Mouse (Mus musculus) thymus, postnatal 4 days (tissue): ENCODE data around the gene Tap1.

ENCODE experiments used
- DNase-seq: peaks from one replicate; pipeline ENCODE4 v3.0.0; 2021

Gene Tap1

GRCm38 (mm10) chr17:34234926-34235325 lies 47.6 kb downstream of the Tap1 start:
- peak; percentile 92 for DNase-seq

GRCm38 (mm10) chr17:34236691-34237090 lies 49.3 kb downstream of the Tap1 start:
- DNase-seq, result peak; percentile 5

DNA sequence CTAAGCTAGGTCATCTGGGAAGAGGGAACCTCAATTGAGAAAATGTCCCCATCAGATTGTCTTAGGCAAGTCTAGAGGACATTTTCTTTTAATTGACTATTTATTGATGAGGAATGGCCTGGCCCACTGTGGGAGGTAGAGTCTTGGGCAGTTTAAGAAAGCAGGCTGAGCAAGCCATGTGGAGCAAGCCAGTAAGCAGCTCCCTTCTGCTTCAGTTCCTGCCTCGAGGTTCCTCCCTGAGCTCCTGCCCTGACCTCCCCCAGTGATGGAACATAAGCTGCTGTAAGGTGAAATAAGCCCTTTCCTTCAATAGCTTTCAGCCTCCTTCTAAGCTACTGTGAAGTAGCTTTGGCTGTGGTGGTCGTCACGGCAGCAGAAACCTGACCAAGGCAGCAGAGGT lies 50.4 kb downstream of the Tap1 start:
- DNase-seq, result peak; percentile 4

DNA sequence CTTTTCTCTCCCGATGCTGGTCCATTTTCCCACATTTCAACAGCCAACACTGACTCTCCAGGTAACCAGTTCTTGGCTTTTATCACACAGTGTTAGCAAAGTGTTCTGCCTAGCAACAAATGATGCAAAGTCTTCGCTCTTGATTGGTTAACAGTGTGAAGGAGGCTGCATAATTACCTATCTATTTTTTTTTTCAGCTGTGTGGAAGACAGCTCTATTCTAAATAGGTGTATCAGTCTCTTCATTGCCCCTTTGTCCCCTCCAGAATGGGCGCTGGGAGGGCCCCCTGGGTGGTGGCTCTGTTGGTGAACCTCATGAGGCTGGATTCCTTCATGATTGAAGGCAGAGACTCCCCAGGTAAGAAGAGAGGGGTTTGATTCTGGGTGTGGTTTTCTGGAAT lies 51.4 kb downstream of the Tap1 start, which contains the start of gene H2-Ob:
TSS of gene H2-Ob (plus strand) at position 198 of the 400 bp plus-strand sequence.
- DNase-seq, result peak; percentile 60

DNA sequence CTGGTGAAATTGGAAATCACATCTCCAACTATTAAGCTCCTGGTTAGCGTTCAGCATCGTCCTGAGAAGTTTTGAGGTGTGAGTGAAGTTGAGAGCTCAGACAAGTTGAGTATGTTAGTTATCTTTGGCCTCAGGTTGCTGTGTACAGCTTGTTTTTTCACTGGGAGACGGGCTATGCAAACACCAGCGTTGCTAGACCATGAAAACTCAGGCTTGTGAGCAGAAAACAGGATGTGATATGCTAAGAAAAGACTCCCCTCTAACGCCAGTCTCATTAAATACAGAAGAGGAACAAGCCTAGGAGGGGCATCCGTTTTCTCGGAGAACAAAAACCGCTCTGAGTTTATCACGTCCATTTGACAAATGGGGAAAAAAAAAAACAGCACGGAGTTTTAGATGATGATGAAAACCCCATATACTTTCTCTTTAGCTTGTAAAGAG lies 52.3 kb downstream of the Tap1 start:
- DNase-seq, result no peak

DNA sequence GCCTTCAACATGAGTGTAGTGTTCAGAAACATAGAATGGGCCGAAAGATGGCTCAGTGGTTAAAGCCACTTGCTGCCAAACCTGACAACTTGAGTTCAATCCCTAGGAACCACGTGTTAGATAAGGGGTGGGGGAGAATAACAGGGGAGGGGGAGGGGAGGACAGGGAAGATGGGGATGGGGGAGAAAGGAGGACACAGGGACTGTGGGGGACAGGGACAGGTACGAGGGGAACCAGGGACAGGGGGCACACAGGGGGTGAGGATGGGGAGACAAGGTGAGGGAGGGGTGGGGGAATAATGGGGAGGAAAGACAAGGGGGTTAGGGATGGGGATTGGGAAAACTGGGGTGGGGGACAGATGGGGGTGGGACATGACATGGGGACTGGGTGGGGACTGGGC lies 53.0 kb downstream of the Tap1 start:
- peak; percentile 6 for DNase-seq

DNA sequence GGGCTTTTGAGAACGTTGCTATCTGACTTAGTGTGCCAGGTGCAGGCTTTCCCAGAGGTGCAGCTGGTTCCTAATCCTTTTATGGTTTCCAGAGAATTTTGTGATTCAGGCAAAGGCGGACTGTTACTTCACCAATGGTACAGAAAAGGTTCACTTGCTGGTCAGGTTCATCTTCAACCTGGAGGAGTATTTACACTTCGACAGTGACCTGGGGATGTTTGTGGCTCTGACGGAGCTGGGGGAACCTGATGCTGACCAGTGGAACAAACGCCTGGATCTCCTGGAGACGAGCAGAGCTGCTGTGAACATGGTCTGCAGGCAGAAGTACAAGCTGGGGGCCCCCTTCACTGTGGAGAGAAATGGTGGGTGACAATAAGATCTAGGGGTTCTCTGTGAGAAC lies 53.6 kb downstream of the Tap1 start:
- peak; percentile 6 for DNase-seq

DNA sequence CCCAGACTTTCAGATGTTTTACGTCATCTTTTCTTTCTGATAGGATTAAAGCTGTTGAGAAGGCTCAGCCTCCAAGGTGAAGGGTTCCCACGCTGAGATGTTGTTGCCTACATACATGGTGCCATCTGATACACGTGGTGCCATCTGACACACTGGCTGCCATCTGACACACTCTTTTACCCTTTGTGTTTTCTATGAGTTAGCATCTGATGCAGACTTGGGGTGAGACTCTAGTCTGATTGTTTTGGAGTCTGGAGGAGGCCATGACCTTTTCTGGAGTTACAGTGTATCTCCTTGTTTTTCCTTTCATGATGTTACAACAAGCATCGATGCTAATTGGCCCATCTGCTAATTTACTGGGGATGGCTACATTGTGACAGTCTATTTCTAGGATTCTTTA lies 57.3 kb downstream of the Tap1 start:
- peak; percentile 1 for DNase-seq
